Mouse (Mus musculus) erythroblast, embryonic 14.5 days (primary cell): ENCODE results near the gene Mapt. TPM values are rescaled to one million over a fixed set of nuclear protein-coding genes. Genes with fewer than 3 reads are reported as not detected.
"Not testable (repeated sequence)": the region's sequence is repeated elsewhere in the genome, so short reads cannot be mapped to it uniquely, and the experiment has no call there.

Experiments used
- H3K27me3 ChIP-seq: 2 replicates; pipeline ENCODE4 v1.6.1; 2012; ENCODE audit warnings: inconsistent platforms; ENCODE audit not compliant: control insufficient read depth
- H3K36me3 ChIP-seq: 2 replicates; pipeline ENCODE4 v1.6.1; 2012; ENCODE audit warnings: mild to moderate bottlenecking, inconsistent platforms; ENCODE audit not compliant: control insufficient read depth
- H3K4me1 ChIP-seq: 2 replicates; pipeline ENCODE4 v1.6.1; 2012; ENCODE audit warnings: inconsistent platforms; ENCODE audit not compliant: control insufficient read depth
- H3K4me3 ChIP-seq: replicated peaks from 2 replicates; pipeline ENCODE3; 2012; ENCODE audit warnings: moderate library complexity, mild to moderate bottlenecking, inconsistent platforms
- H3K9me3 ChIP-seq: 2 replicates; pipeline ENCODE4 v1.6.1; 2012; ENCODE audit warnings: low read length, inconsistent platforms, mixed read lengths; ENCODE audit not compliant: control insufficient read depth
- GATA1 ChIP-seq: IDR thresholded peaks from 2 replicates; pipeline ENCODE4 v1.6.1; 2012; ENCODE audit warnings: low read length, inconsistent platforms, mixed read lengths
- TAL1 ChIP-seq: IDR thresholded peaks from 3 replicates; pipeline ENCODE4 v1.6.1; 2012; ENCODE audit warnings: low read length, inconsistent platforms, mixed read lengths
- polyA plus RNA-seq: library from polyadenylated mRNA; stranded (reverse); fragments of >175 nt; gene quantifications from 2 replicates; pipeline ENCODE4 v1.2.3, GENCODE M21; 2012

Mapt gene
- polyA plus RNA-seq, 1 experiment, result not detected

DNA sequence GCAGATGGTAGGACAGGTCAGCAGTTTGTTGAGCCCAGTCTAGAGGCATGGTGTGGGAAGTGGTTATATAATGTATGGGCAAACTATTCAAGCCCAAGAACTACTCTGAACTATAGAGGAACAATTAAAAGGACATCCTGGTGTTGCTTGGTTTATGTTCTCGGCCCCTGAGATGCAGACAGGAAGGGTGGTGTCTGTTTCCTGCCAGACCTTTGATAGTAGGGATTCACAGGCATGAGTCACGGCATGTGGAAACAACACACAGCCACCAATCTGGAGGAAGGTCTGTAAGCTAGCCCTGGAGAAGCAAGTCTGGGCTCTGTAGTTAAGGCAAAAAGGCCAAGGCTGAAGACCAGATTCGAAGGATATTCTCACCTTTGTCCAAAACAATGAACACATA lies 27.9 kb upstream of the Mapt start:
- Histone ChIP-seq H3K9me3 (no peaks in the 10 kb centered on the region; the same call in 1 of the 2 replicates), H3K27me3 (no peaks in the 10 kb centered on the region; the same call in 1 of the 2 replicates), H3K4me1 (no peaks in the 10 kb centered on the region), H3K4me3 (no peak overlapping the region), H3K36me3 (no peaks in the 10 kb centered on the region)
- TF ChIP-seq TAL1, result no peak
- TF ChIP-seq GATA1, result no peak

DNA sequence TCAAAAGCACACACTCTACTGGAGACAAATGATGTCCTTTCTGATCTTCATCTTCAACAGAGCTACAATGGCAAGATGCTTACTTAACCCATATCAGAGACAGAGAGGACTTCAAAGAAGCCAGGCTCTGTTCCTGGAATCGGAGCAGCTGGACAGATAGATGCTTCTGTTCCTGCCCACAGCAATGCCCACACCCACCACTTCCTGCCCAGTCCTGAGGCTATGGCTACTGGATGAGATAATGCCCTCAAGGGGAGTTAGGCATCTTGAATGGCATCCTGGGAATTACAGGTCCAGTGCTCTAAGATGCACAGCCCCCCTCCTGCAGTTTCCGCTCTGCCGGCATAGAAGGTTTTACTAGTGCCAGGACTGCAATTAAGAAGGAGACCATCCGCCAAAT lies 24.6 kb upstream of the Mapt start:
- Histone ChIP-seq H3K36me3 (no peaks in the 10 kb centered on the region), H3K4me3 (no peak overlapping the region), H3K4me1 (no peaks in the 10 kb centered on the region), H3K9me3 (no peaks in the 10 kb centered on the region; the same call in 1 of the 2 replicates), H3K27me3 (no peaks in the 10 kb centered on the region)
- no peak for TF ChIP-seq TAL1
- no peak for TF ChIP-seq GATA1

DNA sequence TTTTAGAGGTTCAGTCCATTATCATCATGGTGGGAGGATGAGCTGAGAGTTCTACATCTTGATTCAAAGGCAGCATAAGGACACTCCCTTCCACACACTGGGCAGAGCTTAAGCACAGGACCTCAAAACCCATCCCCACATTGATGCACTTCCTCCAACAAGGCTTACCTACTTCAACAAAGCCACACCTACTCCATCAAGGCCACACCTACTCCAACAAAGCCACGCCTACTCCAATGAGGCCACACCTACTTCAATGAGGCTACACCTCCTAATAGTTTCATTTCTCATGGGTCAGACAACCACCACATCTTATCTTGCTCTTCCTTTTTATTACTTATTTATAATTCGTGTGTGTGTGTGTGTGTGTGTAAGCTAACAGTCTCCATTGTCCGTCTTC lies 22.1 kb upstream of the Mapt start:
- no peaks in the 10 kb centered on the region for H3K36me3 ChIP-seq
- H3K27me3 ChIP-seq, result no peaks in the 10 kb centered on the region
- no peaks in the 10 kb centered on the region for H3K4me1 ChIP-seq
- no peak overlapping the region for H3K4me3 ChIP-seq
- H3K9me3 ChIP-seq, result no peaks in the 10 kb centered on the region; the same call in 1 of the 2 replicates
- no peak for TF ChIP-seq TAL1
- TF ChIP-seq GATA1, result no peak

DNA sequence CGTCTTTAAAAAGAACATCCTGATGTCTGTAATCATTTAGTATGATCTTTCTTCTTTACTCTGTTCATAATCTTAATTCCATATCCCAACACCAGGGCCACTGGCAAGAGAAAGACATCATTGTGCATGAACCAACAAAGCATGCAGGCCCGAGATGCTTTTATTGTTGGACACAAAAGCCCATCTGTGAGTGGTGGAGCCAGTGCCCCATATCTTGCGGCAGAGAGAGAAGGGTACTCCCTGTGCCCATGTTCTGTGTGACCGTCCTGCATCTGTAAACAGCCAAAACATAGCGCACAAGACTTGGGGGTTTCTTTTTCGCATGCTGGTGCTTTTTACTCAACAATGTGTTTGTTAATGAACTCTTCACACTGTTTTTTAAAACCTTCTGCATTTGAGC lies 19.9 kb upstream of the Mapt start:
- TF ChIP-seq TAL1 (no peak), GATA1 (no peak)
- Histone ChIP-seq H3K36me3 (no peaks in the 10 kb centered on the region), H3K9me3 (no peaks in the 10 kb centered on the region), H3K4me1 (no peaks in the 10 kb centered on the region), H3K27me3 (no peaks in the 10 kb centered on the region), H3K4me3 (no peak overlapping the region)

DNA sequence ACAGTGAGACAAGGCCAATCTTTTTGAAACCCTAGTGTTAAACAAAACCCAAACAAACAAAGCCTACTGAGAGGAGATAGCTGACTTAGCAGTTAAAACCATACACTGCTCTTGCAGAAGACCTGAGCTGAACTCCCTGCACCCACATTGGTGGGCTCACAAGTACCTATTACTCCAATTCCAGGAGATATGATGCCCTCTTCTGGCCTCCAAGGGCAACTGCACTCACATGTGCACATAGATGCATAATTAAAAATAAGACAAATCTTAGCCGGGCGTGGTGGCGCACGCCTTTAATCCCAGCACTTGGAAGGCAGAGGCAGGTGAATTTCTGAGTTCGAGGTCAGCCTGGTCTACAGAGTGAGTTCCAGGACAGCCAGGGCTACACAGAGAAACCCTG lies 17.1 kb upstream of the Mapt start:
- not testable (repeated sequence) for H3K27me3 ChIP-seq, H3K9me3 ChIP-seq, H3K4me3 ChIP-seq, H3K36me3 ChIP-seq, H3K4me1 ChIP-seq

DNA sequence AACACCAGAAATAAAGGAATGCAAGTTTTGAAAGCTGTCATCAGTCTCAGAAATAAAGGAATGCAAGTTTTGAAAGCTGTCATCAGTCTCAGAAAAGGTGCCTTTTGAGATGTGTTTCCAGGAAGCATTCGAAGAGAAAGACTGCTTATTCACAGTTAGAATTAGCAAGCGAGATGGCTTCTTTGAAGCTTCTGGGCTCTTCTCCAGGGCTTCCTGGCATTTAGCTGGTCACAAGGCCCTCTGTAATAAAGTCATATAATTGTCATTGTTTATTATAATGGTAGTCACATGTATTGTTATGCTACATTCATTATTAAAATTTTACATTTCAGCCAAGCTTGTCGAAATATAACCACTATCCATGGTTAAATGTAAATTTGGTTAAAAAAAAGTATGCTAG lies 13.1 kb upstream of the Mapt start:
- Histone ChIP-seq H3K4me1 (no peaks in the 10 kb centered on the region), H3K4me3 (no peak overlapping the region), H3K27me3 (no peaks in the 10 kb centered on the region), H3K9me3 (no peaks in the 10 kb centered on the region), H3K36me3 (no peaks in the 10 kb centered on the region)
- no peak for TF ChIP-seq TAL1
- no peak for TF ChIP-seq GATA1

DNA sequence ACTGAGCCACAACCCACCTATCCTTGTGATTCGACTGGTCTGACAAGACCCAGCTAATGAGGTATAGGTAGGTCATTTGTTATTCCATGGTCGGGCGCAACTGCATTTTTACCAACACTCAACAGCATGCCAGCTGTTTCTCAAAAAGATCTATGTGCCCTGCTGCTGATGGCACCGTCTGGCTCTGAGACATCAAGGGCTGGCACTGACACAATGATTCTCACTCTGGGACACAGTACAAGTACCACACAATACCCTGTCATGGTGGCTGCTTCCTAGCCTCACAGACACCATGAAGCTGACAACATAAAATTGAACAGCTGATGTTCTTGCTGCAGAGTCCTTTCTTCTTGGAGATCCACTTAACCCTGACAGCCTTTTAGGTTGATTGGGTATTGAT lies 10.9 kb upstream of the Mapt start:
- Histone ChIP-seq H3K4me1 (no peaks in the 10 kb centered on the region), H3K36me3 (no peaks in the 10 kb centered on the region), H3K4me3 (no peak overlapping the region), H3K9me3 (no peaks in the 10 kb centered on the region), H3K27me3 (no peaks in the 10 kb centered on the region)
- TF ChIP-seq GATA1, result no peak
- no peak for TF ChIP-seq TAL1

DNA sequence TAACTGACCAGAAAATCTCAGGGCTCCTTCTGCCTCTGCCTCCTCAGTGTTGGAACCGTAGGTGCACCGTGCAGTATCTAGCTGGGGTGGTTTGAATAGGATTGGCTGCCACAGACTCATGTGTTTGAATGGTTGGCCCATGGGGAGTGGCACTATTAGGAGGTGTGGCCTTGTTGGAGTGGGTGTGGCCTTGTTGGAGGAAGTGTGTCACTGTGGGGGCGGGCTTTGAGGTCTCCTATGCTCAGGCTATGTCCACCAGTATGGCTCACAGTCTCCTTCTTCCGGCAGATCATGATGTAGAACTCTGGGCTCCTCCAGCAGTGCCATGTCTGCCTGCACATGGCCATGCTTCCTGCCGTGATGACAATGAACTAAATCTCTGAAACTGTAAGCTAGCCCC lies 9.4 kb upstream of the Mapt start:
- Histone ChIP-seq H3K4me1 (no peaks in the 10 kb centered on the region), H3K27me3 (no peaks in the 10 kb centered on the region), H3K9me3 (no peaks in the 10 kb centered on the region), H3K4me3 (no peak overlapping the region), H3K36me3 (no peaks in the 10 kb centered on the region)
- no peak for TF ChIP-seq GATA1
- no peak for TF ChIP-seq TAL1

DNA sequence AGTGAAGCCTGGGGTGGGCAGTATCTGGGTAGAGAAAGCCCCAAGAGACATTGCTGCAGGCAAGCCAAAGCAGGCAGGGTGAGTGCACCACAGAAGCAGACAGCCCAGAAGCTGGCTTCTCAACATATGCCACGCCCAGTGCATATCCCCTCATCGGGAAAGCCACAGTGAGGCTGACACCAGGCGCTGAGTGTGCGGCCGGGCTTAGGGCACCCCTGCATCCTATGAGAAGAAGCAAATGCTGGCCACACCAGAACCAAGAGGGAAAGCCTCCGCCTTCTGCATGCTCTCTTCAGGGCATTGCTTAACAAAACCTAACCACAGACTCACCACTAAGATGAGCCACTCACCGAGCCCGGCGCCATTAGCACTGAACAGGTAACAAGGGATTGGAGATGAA lies 7.9 kb upstream of the Mapt start:
- H3K4me3 ChIP-seq, result no peak overlapping the region
- TF ChIP-seq TAL1, result no peak
- no peak for TF ChIP-seq GATA1
- no peaks in the 10 kb centered on the region for H3K9me3 ChIP-seq
- no peaks in the 10 kb centered on the region for H3K4me1 ChIP-seq
- no peaks in the 10 kb centered on the region for H3K36me3 ChIP-seq
- H3K27me3 ChIP-seq, result no peaks in the 10 kb centered on the region

DNA sequence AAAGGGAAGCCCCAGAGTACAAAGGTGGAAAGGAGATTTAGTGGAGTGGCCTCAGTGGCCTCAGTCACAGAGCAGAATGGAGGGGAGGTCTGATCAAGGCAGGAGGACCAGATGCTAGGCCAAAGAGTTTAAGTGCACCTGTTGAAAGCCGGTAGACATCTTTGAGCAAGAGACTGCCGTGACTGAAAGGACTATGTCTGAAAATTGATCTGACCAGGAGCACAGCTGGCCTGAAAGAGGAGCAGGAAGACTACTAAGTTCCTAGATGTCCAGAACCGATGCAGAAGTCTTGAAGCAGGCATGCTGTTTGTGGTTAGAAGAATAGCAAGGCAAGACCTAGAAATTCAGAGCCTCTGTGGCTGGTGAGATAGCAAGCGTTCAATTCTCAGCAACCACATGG lies 1.8 kb upstream of the Mapt start:
- no peaks in the 10 kb centered on the region for H3K36me3 ChIP-seq
- H3K9me3 ChIP-seq, result no peaks in the 10 kb centered on the region; the same call in 1 of the 2 replicates
- H3K4me3 ChIP-seq, result no peak overlapping the region
- no peak for TF ChIP-seq TAL1
- no peak for TF ChIP-seq GATA1
- peaks cover 16% of the 10 kb centered on the region for H3K4me1 ChIP-seq
- H3K27me3 ChIP-seq, result peaks cover 53% of the 10 kb centered on the region
